Mouse (Mus musculus): ENCODE measurements at regions not wholly inside any gene's neighbourhood (a gene's known extent, or its start where the extent isn't known, plus 50 kb on each side); places are given as distances from the start of the nearest gene placed in this dataset.

DNA sequence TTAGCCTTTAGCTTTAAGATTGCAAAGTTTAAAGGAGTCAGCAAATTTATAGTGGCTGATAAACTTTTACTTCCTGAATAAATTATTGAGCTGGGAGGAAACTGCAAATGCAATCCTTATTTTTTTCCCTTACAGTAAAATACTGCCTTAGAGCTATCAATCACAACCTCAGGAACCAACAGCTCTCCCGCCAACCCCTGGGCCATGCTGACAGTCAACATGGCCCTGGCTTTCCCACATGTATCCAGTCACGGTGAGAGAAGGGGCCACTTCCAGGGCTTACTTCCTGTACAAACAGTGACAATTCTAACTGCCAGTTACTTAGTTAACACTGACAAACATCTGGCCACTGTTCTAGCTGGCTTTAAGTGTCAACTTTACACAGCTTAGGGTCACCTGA lies 76.5 kb upstream of the Ankrd50 start:
- TF ChIP-seq CTCF (IDR thresholded peaks at IDR 0.05; ENCODE audit: extremely low read depth, insufficient read depth, insufficient read length, insufficient replicate concordance) = no peak
- TF ChIP-seq POLR2A (IDR thresholded peaks at IDR 0.05; ENCODE audit: low read depth, low read length) = no peak

Measured in spleen, adult 2 months (tissue).